Mouse (Mus musculus): ENCODE measurements around the gene Zdhhc22. TPM values are rescaled to one million over a fixed set of nuclear protein-coding genes. Genes with fewer than 3 reads are reported as not detected.
A peak's percentile ranks its signal among the peaks of the same experiment; 100 is the strongest.

Zdhhc22 gene
- 1 to 10 TPM; 1.1 to 1.7 TPM for total RNA-seq (2021)
- long read RNA-seq, experiment 1 = 0 reads
- long read RNA-seq, experiment 2 = 0 reads

- peak in 1 of 2 experiments; percentile 13 for DNase-seq (ENCODE audit: low spot score in 2 of 2)
Measured at GRCm38 (mm10) chr12:86989890-86990754, at the start of gene Zdhhc22. Gene Zdhhc22, minus strand, starts transcription at chr12:86990430.

GRCm38 (mm10) chr12:87036631-87037030 lies 46.4 kb upstream of the Zdhhc22 start:
- no peak for DNase-seq (ENCODE audit: low spot score in 2 of 2)

- no peak for DNase-seq (ENCODE audit: low spot score in 2 of 2)
Measured at GRCm38 (mm10) chr12:87031163-87031763, 41.0 kb upstream of the Zdhhc22 start.

GRCm38 (mm10) chr12:87029251-87029976 lies 39.2 kb upstream of the Zdhhc22 start:
- no peak for DNase-seq (ENCODE audit: low spot score in 2 of 2)

GRCm38 (mm10) chr12:87028068-87028467 lies 37.8 kb upstream of the Zdhhc22 start:
- DNase-seq (ENCODE audit: low spot score in 2 of 2) = no peak

- no peak for DNase-seq (ENCODE audit: low spot score in 2 of 2)
Measured at GRCm38 (mm10) chr12:87027391-87027790, 37.2 kb upstream of the Zdhhc22 start.

- no peak for DNase-seq (ENCODE audit: low spot score in 2 of 2)
Measured at GRCm38 (mm10) chr12:87026871-87027240, 36.6 kb upstream of the Zdhhc22 start.

GRCm38 (mm10) chr12:87026109-87026870 lies 36.1 kb upstream of the Zdhhc22 start:
- no peak for DNase-seq (ENCODE audit: low spot score in 2 of 2)

GRCm38 (mm10) chr12:87023456-87023855 lies 33.2 kb upstream of the Zdhhc22 start:
- DNase-seq (ENCODE audit: low spot score in 2 of 2) = no peak

- no peak for DNase-seq (ENCODE audit: low spot score in 2 of 2)
Measured at GRCm38 (mm10) chr12:87022006-87022405, 31.8 kb upstream of the Zdhhc22 start.

GRCm38 (mm10) chr12:87021040-87021439 lies 30.8 kb upstream of the Zdhhc22 start, which contains the start of gene Tmem63c:
Gene Tmem63c, plus strand, starts transcription at chr12:87021340.
- DNase-seq (ENCODE audit: low spot score in 2 of 2) = no peak

- DNase-seq (ENCODE audit: low spot score in 2 of 2) = no peak
Measured at GRCm38 (mm10) chr12:87018756-87019155, 28.5 kb upstream of the Zdhhc22 start.

GRCm38 (mm10) chr12:87017041-87017440 lies 26.8 kb upstream of the Zdhhc22 start:
- no peak for DNase-seq (ENCODE audit: low spot score in 2 of 2)

- no peak for DNase-seq (ENCODE audit: low spot score in 2 of 2)
Measured at GRCm38 (mm10) chr12:87004596-87004995, 14.4 kb upstream of the Zdhhc22 start.

- DNase-seq (ENCODE audit: low spot score in 2 of 2) = no peak
Measured at GRCm38 (mm10) chr12:87003606-87004005, 13.4 kb upstream of the Zdhhc22 start.

GRCm38 (mm10) chr12:87002815-87003214 lies 12.6 kb upstream of the Zdhhc22 start:
- no peak for DNase-seq (ENCODE audit: low spot score in 2 of 2)

- no peak for DNase-seq (ENCODE audit: low spot score in 2 of 2)
Measured at GRCm38 (mm10) chr12:87002209-87002608, 12.0 kb upstream of the Zdhhc22 start.

GRCm38 (mm10) chr12:87000840-87001176 lies 10.6 kb upstream of the Zdhhc22 start:
- no peak for DNase-seq (ENCODE audit: low spot score in 2 of 2)

GRCm38 (mm10) chr12:87000151-87000839 lies 10.1 kb upstream of the Zdhhc22 start:
- DNase-seq (ENCODE audit: low spot score in 2 of 2) = no peak

GRCm38 (mm10) chr12:86999283-86999820 lies 9.1 kb upstream of the Zdhhc22 start:
- no peak for DNase-seq (ENCODE audit: low spot score in 2 of 2)

Measured in adrenal gland, postnatal 4 days (tissue).